Mouse (Mus musculus): Measurements from ENCODE around the gene Igf2bp3. TPM values are rescaled to one million over a fixed set of nuclear protein-coding genes. Genes with fewer than 3 reads are reported as not detected.

Gene Igf2bp3
- total RNA-seq, 2 experiments from 2014 or later: 0.24 to 0.35 TPM

Other genes starting within 250 kb of the Igf2bp3 start
- not detected for gene Doxl2, start 240.0 kb downstream of the Igf2bp3 start, total RNA-seq (2021)
- gene Svs1, start 228.1 kb downstream of the Igf2bp3 start, total RNA-seq (2021): not detected
- gene Gpnmb, start 178.4 kb downstream of the Igf2bp3 start, total RNA-seq (2021): under 1 TPM; 0.86 to 0.99 TPM
- gene Malsu1, start 141.2 kb downstream of the Igf2bp3 start, total RNA-seq (2021): 10 to 100 TPM; 25.7 to 31.4 TPM
- 10 to 100 TPM; 76.0 to 85.7 TPM for gene Tra2a, start 49.1 kb upstream of the Igf2bp3 start, total RNA-seq (2021)
- gene Ccdc126, start 104.3 kb upstream of the Igf2bp3 start, total RNA-seq (2021): 1 to 10 TPM; 8.4 to 8.8 TPM
- gene Fam221a, start 152.8 kb upstream of the Igf2bp3 start, total RNA-seq (2021): 1 to 10 TPM; 1.1 to 1.2 TPM
- gene Stk31, start 180.6 kb upstream of the Igf2bp3 start, total RNA-seq (2021): 1 to 10 TPM; 1.2 to 1.6 TPM

Data from layer of hippocampus, postnatal 14 days (tissue).